Mouse (Mus musculus) kidney, embryonic 16.5 days (tissue): ENCODE results near the gene Patj. TPM values are rescaled to one million over a fixed set of nuclear protein-coding genes. Genes with fewer than 3 reads are reported as not detected.

Source experiments
- microRNA-seq: library from miRNA; unstranded; fragments of <30 nt; microRNA quantifications from one replicate; pipeline ENCODE4, GENCODE M21; 2016
- polyA plus RNA-seq: library from polyadenylated mRNA; unstranded; fragments of >200 nt; fragmentation: Nextera tagmentation; extraction: Ambion mirVana; gene quantifications from 2 replicates; pipeline ENCODE4 v1.2.1, GENCODE M21; 2015

Gene Patj
- polyA plus RNA-seq, 1 experiment from 2014 or later: 27.6 TPM

Small RNA genes within 50 kb of the gene (microRNA-seq; reads per million reads assigned to microRNA genes)
- gene Gm22625: not detected
- not detected for gene Gm26154

Other genes starting within 250 kb of the Patj start
- 102 and 105 TPM in 2 replicates for gene Tm2d1, start 12.5 kb upstream of the Patj start, polyA plus RNA-seq